Mouse (Mus musculus) gastrocnemius, postnatal 4 days (tissue): ENCODE measurements at regions not wholly inside any gene's neighbourhood (a gene's known extent, or its start where the extent isn't known, plus 50 kb on each side); places are given as distances from the start of the nearest gene placed in this dataset.
A peak's percentile ranks its signal among the peaks of the same experiment; 100 is the strongest.

ENCODE experiments used
- DNase-seq, 2 experiments: peaks; one replicate each; pipeline ENCODE4 v3.0.0; 2021 to 2022; ENCODE audit warnings: low spot score in 2 of 2, mixed read lengths in 2 of 2

DNA sequence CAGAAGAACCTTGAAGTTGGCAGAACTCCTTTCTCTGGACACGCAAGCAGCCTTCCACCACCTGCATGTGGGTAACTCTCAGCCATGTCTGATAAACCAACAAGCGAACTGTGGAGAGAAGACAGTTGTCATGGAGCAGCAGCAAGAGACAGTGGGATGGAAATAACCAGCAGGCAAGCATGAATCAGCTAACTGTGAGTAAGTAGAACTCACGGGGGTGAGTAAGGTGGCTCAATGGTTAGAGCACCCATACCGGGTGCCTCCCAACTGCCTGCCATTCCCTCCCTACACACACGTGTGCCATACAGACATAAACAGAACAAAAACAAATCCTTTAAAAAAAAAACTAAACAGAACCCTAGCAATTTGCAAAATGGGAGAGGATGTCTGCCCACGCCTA is 191.5 kb downstream of the Cdc5l start:
- no peak for DNase-seq

DNA sequence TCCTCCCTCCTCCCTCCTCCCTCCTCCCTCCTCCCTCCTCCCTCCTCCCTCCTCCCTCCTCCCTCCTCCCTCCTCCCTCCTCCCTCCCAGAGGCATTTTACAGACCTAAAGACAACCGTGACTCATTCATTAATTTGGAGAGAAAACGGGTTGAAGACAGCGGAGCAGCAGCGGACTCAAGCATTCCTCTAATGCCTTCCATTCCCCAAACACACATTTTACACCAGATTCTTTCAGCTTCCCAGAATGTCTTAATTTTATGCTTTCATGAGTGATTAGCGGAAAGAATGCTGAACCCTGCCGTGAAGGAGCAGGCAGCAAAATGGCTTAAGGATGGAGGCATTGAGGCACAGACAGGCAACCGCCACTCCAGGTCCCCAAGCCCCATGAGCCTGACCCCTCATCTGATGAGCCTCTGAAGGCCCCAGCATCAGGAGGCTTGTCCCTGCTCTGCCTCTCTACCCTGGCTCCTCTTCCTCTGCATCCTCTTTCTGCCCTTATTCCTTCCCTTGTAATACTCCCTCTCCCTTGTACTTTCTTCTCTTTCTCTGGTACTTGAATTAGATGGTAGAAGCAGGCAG is 192.5 kb downstream of the Cdc5l start:
- no peak for DNase-seq

DNA sequence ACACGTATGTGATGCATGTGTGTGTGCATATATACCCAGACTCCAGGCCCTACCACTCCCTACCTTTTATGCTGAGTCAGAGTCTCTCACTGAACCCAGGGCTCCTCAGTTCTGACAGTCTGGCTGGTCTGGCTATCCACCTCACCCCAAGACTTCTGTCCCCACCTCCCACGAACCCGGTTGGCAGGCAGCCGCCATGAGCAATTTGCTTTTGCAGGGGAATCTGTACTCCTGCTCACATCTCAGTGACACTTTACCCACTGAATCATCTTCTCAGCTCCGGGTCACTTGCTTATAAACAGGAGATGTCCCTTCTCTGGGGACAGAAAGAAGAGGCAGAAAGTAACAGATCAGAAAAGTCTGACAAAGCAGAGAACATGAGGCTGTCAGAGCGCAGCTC is 193.0 kb downstream of the Cdc5l start:
- DNase-seq = no peak

DNA sequence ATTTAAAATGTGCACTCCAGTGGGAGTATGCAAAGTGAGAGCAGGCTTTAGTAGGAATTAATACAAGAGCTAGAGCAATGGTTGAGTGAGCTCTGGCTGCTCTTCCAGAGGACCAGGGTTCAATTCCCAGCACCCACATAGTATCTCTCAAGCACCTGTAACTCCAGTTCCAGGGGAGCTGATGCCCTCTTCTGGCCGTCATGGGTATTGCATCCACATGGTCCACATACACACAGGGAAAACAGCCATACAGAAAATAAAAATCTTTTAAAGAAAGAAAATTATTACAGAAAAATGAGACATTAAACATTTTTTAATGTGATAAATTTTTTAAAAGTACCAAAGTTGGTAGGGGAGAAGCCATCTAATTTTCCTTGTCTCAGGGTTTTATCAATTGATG is 196.3 kb downstream of the Cdc5l start:
- DNase-seq = no peak

DNA sequence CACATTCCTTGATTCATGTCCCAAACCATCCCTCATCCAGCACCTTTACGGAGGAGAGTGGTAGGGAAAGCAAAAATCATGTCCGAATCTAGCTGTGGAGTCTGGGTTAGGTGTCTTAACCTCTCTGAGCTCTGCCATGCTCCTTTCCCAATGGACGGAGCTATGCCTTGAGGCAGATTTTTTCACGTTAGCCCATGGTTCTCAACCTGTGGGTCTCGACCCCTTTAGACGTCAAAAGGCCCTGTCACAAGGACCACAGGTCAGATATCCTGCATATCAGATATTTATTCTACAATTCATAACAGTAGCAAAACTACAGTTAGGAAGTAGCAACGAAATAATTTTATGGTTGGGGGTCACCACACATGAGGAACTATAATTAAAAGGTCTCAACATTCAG is 198.1 kb downstream of the Cdc5l start:
- DNase-seq = no peak

DNA sequence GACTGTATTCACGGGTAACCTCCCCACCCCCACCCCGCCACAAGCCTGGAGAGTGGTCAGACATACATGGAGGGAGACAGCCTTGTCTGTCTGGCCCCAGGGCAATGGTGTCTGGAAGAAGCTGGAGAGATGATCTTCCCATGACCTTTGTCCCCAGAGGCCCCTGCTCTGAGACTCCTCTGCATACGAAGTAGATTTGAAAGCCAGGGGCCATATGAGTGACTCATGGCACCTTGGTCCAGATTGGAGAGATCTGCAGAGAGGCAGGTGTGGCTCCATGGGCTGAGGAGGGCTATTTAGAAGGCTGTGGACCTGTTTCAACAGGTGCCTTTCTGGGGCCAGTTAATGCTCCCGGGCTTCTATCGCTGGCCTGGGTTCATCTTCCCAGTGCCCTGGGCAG is 200.7 kb downstream of the Cdc5l start:
- no peak for DNase-seq

DNA sequence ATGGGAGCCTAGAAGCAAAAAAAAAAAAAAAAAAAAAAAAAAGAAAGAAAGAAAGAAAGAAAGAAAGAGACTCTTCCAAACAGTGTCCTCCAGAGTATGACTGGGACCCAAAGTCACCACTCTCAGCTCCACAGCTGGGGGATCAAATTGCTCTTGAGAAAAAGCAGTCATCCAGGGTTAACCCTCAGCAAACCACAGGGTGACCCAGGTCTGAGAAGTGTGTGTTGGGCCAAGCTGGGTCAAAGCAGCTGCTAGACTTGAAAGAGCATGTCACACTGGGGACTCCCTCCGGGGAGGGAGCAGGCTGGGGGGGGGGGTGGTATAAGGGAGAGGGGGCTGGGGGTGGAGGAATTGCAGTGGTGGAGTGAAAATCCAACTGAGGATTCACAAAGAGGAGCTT is 206.3 kb downstream of the Cdc5l start:
- no peak for DNase-seq

DNA sequence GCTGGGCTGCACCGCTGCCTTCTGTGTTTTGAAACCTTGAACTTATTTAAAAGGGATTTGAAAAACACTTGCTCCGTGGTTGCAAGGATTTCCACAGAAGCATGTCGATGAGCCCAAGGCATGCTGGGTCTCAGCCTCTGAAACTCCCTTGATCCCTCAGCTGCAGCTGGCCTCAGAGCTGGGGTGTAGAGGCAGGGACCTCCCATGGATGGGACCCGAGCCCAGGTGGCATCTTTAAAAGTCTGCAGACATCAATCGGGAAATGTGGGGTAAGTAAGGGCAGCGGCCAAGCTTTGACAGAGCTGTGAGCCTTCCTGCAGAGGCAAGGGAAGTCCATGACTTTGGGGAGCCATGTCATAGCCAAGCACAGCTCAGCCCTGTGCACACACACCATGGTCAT is 207.1 kb downstream of the Cdc5l start:
- DNase-seq = no peak

DNA sequence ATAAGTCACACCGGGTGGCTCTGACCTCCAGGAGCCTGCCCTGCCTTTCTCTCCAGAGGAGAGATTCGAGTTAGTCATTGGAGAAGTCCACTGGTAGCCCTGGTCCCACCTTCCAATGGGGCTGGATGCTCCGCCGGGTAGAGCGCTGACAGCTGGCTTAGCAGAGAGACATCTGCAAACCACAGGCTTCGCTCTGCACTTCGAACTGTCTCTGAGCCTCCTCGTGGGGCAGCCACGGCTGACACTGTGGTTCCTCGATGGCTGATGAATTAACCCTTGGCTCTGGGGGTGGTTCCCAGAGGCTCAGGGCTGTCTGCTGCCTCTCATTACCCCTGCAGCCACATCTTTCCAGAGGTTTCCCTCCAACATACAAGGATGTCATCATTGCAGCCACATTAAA is 211.9 kb downstream of the Cdc5l start:
- DNase-seq = no peak

GRCm38 (mm10) chr17:45217126-45217525 is 216.4 kb downstream of the Cdc5l start:
- no peak for DNase-seq

DNA sequence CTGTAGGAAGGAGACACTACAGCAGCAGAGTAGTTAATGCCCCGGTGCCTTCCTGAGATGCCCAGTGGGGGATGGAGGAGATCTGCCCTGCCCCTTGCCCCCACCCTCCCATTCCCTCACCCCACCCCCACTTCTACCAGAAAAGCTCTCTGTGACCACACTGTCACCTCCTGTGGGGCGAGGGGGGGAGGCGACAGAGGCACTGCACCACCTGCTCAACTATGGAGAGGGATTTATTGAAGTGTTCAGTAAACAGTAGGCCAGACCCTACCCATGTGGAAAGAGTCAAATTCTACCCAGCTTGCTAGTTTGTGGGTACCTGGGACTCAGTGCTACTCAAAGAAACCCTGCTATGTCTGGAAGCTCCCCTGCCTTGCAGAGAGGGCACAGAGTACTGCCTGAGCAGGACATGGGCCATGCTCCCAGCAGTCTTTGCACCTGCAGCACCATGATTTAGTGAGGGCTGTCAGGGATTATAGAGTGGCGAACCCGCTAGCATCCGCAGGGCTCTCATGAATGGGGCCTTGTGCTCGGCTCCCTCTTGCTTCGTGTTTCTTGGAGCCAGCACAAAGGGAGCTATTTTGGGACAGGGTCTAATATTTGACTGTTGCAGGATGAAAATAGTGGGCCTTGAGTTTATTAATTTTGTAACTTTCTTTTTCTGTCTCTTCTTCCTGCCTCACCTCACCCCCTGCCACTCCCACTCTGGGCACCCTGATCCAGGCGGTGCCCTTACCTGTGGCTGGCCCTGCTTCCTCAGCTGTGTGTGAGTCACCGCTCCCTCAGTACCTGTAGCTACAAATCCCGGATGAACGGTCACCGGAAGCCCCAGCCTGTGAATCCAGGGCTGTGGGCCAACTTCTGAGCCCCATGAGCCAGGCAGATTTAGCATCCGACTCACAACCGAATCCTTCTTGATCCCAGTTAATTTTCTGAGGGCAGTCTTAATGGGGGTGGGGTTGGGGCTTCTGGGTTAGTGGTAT is 218.2 kb downstream of the Cdc5l start:
- DNase-seq = no peak

- DNase-seq = no peak
Measured at GRCm38 (mm10) chr17:45210984-45211383, 222.6 kb downstream of the Cdc5l start.

GRCm38 (mm10) chr17:45209387-45209663 is 224.2 kb downstream of the Cdc5l start:
- DNase-seq = no peak

DNA sequence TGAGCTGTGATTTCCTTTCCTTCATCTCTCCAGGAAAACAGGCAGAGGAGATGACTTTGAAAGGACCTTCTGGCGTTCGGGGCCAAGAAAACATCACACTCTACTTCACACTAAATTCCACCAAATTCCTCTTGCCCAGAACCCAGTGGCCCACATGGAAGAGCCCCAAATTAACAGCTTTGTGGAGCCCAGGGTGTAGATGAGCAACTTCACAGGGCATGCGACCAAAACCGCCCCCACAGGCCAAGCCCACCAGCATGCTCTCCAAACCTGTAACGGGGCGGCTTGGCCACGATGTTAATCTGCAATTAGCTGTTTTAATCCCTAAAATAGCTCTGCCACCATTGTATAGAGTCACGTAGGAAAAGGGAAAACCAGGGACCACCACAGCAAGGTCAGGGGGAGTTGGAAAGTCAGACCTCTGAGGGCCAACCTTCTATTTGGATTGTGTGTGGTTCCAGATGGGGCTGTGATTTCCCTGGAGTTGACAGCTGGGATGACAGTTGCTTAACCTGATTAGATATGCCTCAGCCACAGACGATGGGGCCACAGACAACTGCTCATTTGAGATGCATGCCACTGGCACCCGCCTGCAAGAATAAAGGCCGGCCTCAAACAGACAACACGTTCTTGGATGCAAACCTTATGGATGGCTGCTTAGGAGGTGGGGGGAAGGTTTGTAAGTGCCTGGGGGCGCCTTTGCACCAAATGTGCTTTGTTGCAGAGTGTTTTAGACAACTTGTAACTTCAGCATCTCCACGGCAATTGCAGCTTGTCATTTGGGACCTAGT is 224.7 kb downstream of the Cdc5l start:
- DNase-seq = no peak

DNA sequence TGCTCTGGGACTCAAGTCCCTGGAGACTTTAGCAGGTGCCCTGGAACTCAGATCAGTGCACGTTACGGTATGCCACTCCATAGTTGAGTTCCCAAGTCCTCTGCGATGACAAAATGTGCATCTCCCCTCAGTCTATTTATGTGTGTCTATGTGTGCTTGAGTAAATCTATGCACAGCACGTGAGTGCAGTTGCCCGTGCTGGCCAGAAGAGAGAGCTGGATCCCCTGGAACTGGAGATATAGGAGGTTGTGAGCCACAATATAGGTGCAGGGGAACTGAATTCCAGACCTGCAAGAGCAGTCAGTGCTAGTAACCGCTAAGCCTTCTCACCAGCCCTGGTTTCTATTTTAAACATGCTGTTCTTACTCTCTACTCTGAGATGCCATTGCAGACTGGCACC is 237.8 kb downstream of the Cdc5l start:
- DNase-seq = no peak

DNA sequence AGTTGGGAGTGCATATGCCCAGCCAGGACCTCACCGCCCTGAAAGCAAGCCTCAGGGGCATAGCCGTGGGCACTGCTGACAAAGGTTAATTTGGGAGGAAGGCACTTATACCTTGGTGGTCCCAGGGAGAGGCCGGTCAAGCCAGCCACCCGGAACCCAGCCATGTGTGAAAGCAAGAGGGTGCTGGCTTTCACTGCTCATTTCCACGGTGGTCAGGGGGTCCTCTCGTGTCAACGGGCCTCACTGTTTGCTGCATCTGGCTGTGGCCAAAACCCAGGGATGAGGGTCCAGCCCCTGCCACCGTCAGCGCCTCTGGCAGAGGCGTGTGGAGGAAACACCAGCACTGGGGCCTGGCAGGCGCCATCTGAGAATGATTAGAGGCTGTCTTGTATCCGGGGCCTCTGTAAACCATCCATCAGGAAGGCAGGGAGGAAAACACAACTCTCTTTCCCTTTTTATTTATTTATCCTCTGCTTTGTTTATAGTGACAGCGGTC is 238.7 kb downstream of the Cdc5l start:
- DNase-seq = no peak

DNA sequence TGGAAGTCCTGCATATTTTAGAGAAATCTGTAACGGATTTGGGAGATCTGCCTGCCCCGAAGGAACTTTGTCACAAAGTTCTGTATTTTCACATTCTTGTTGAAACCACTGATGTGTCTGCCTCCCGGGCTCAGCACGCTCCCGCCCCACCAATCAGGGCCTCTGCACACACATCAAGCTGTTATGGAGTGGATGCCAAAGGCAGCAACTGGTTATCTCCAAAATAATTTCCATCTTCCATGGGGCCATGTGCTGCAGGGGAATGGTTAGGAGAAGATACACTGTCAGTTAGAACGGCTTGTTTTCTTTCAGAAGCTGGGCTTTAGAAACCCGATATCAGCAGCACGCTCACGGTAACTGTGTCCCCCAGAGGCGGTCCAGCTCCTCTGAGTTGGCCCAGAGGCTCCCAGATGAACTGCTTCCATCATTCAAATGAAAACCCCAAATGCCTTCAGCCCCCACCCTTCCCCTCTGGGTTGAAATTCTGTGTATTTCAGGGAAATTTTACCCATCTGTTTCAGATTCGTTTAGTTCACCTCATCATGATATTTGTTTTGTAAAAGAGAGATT is 240.0 kb downstream of the Cdc5l start:
- peak in 1 of 2 experiments; percentile 29 for DNase-seq

DNA sequence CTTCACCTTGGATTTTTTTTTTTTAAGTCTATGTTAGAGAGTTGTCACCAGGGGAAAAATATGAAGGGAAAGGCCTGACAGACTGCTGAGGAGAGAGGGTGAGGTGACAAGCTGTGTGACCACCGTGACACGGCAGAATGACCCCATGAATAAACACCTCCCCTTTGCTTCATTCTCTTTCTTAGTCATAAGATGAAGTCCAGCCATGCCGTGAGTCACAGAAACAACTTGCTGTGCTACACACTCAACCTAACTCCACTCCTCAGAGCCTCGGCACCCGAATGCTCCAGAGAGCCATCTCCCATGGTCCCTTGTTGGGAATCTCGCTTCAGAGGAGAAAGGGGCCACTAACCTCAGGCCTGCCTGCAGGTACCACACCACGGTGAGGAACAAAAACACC is 246.1 kb downstream of the Cdc5l start:
- DNase-seq = no peak

GRCm38 (mm10) chr17:45176340-45176739 is 257.2 kb downstream of the Cdc5l start:
- DNase-seq = no peak

- DNase-seq = peak in 1 of 2 experiments; percentile 35
Measured at GRCm38 (mm10) chr17:45169257-45169994, 264.1 kb downstream of the Cdc5l start.
